Mouse (Mus musculus) adrenal gland, postnatal 10 days (tissue): Measurements from ENCODE around the gene Wdr24. TPM values are rescaled to one million over a fixed set of nuclear protein-coding genes. Genes with fewer than 3 reads are reported as not detected.

Experiments
- DNase-seq: peaks from one replicate; pipeline ENCODE4 v3.0.0; 2021; ENCODE audit warnings: mixed read lengths
- total RNA-seq, 2 experiments: library from RNA; stranded (reverse); gene quantifications; 2 replicates each; pipeline ENCODE4 v1.2.3; 2021

The Wdr24 gene
- total RNA-seq, 2 experiments from 2014 or later, result 17.6 to 23.1 TPM

GRCm38 (mm10) chr17:25860832-25861703, 37.6 kb downstream of the Wdr24 start, which contains the start of gene Wdr90:
Wdr90 (minus strand) TSS chr17:25861501.
- DNase-seq, result peak; percentile 95

- no peak for DNase-seq
These were observed 38.5 kb downstream of the Wdr24 start for GRCm38 (mm10) chr17:25861704-25862612.

GRCm38 (mm10) chr17:25863681-25864080, 40.3 kb downstream of the Wdr24 start:
- no peak for DNase-seq

GRCm38 (mm10) chr17:25864311-25864710, 40.9 kb downstream of the Wdr24 start:
- DNase-seq, result peak; percentile 45

GRCm38 (mm10) chr17:25865288-25865687, 41.9 kb downstream of the Wdr24 start:
- no peak for DNase-seq

- peak; percentile 56 for DNase-seq
These were observed 42.7 kb downstream of the Wdr24 start for GRCm38 (mm10) chr17:25866172-25866571.

GRCm38 (mm10) chr17:25867509-25867835, 44.0 kb downstream of the Wdr24 start:
- DNase-seq, result no peak

- peak; percentile 88 for DNase-seq
These were observed 44.6 kb downstream of the Wdr24 start for GRCm38 (mm10) chr17:25867836-25868600.

- DNase-seq, result peak; percentile 92
These were observed 45.3 kb downstream of the Wdr24 start, which contains the start of gene Mcrip2 for GRCm38 (mm10) chr17:25868601-25869191. Mcrip2 (minus strand) TSS chr17:25868764.

GRCm38 (mm10) chr17:25869498-25869897, 46.1 kb downstream of the Wdr24 start:
- DNase-seq, result no peak

GRCm38 (mm10) chr17:25869954-25870353, 46.5 kb downstream of the Wdr24 start:
- no peak for DNase-seq

- peak; percentile 69 for DNase-seq
These were observed 48.1 kb downstream of the Wdr24 start for GRCm38 (mm10) chr17:25871566-25871965.

- DNase-seq, result no peak
These were observed 49.2 kb downstream of the Wdr24 start for GRCm38 (mm10) chr17:25872676-25873075.

- no peak for DNase-seq
These were observed 50.1 kb downstream of the Wdr24 start for GRCm38 (mm10) chr17:25873405-25874147.

GRCm38 (mm10) chr17:25874148-25874720, 50.8 kb downstream of the Wdr24 start:
- DNase-seq, result peak; percentile 44

GRCm38 (mm10) chr17:25874721-25875170, 51.3 kb downstream of the Wdr24 start, which contains the start of gene Mettl26:
Mettl26 (plus strand) TSS chr17:25875074.
- peak; percentile 96 for DNase-seq

GRCm38 (mm10) chr17:25875171-25876136, 52.0 kb downstream of the Wdr24 start:
- peak; percentile 93 for DNase-seq

GRCm38 (mm10) chr17:25876347-25876915, 53.0 kb downstream of the Wdr24 start:
- DNase-seq, result peak; percentile 24

- no peak for DNase-seq
These were observed 53.6 kb downstream of the Wdr24 start for GRCm38 (mm10) chr17:25877025-25877424.
